Mouse (Mus musculus): ENCODE measurements around the gene Pfas.
"Not testable (repeated sequence)": the region's sequence is repeated elsewhere in the genome, so short reads cannot be mapped to it uniquely, and the experiment has no call there.

Gene Pfas

GRCm38 (mm10) chr11:69015644-69016441 lies 7.6 kb upstream of the Pfas start, which contains the start of gene Ctc1:
Gene Ctc1, plus strand, starts transcription at chr11:69015911.
- DNase-seq (ENCODE audit: low spot score in 2 of 2) = peak; percentile 62 to 88

GRCm38 (mm10) chr11:69012071-69012601 lies 3.9 kb upstream of the Pfas start:
- peak; percentile 80 to 91 for DNase-seq (ENCODE audit: low spot score in 2 of 2)

- DNase-seq (ENCODE audit: low spot score in 2 of 2) = not testable (repeated sequence)
Observed at GRCm38 (mm10) chr11:69011445-69011844, 3.2 kb upstream of the Pfas start.

- DNase-seq (ENCODE audit: low spot score in 2 of 2) = no peak
Observed at GRCm38 (mm10) chr11:69010400-69011323, 2.4 kb upstream of the Pfas start.

- DNase-seq (ENCODE audit: low spot score in 2 of 2) = no peak
Observed at GRCm38 (mm10) chr11:69009508-69009907, 1.2 kb upstream of the Pfas start.

GRCm38 (mm10) chr11:69006575-69006974 lies 1.7 kb downstream of the Pfas start:
- DNase-seq (ENCODE audit: low spot score in 2 of 2) = not testable (repeated sequence)

GRCm38 (mm10) chr11:69005193-69005592 lies 3.1 kb downstream of the Pfas start:
- DNase-seq (ENCODE audit: low spot score in 2 of 2) = peak in 1 of 2 experiments; percentile 24

- no peak for DNase-seq (ENCODE audit: low spot score in 2 of 2)
Observed at GRCm38 (mm10) chr11:69003592-69003991, 4.7 kb downstream of the Pfas start.

GRCm38 (mm10) chr11:69002782-69003181 lies 5.5 kb downstream of the Pfas start:
- DNase-seq (ENCODE audit: low spot score in 2 of 2) = not testable (repeated sequence)

GRCm38 (mm10) chr11:68997080-68997479 lies 11.2 kb downstream of the Pfas start:
- DNase-seq (ENCODE audit: low spot score in 2 of 2) = no peak

- DNase-seq (ENCODE audit: low spot score in 2 of 2) = no peak
Observed at GRCm38 (mm10) chr11:68994377-68994776, 13.9 kb downstream of the Pfas start.

- no peak for DNase-seq (ENCODE audit: low spot score in 2 of 2)
Observed at GRCm38 (mm10) chr11:68993122-68993521, 15.1 kb downstream of the Pfas start.

- DNase-seq (ENCODE audit: low spot score in 2 of 2) = no peak
Observed at GRCm38 (mm10) chr11:68988341-68988740, 19.9 kb downstream of the Pfas start.

- DNase-seq (ENCODE audit: low spot score in 2 of 2) = no peak
Observed at GRCm38 (mm10) chr11:68987365-68987882, 20.8 kb downstream of the Pfas start.

- DNase-seq (ENCODE audit: low spot score in 2 of 2) = peak in 1 of 2 experiments; percentile 77
Observed at GRCm38 (mm10) chr11:68982639-68983369, 25.5 kb downstream of the Pfas start.

GRCm38 (mm10) chr11:68980919-68981318 lies 27.3 kb downstream of the Pfas start:
- no peak for DNase-seq (ENCODE audit: low spot score in 2 of 2)

GRCm38 (mm10) chr11:68979320-68979733 lies 28.9 kb downstream of the Pfas start:
- peak in 1 of 2 experiments; percentile 42 for DNase-seq (ENCODE audit: low spot score in 2 of 2)

GRCm38 (mm10) chr11:68975601-68976000 lies 32.7 kb downstream of the Pfas start:
- no peak for DNase-seq (ENCODE audit: low spot score in 2 of 2)

- no peak for DNase-seq (ENCODE audit: low spot score in 2 of 2)
Observed at GRCm38 (mm10) chr11:68975085-68975484, 33.2 kb downstream of the Pfas start, which contains the start of gene Rangrf. Gene Rangrf, minus strand, starts transcription at chr11:68975185.

- no peak for DNase-seq (ENCODE audit: low spot score in 2 of 2)
Observed at GRCm38 (mm10) chr11:68974059-68974450, 34.2 kb downstream of the Pfas start.

All from left cerebral cortex, adult 9 months (tissue).